Mouse (Mus musculus) E14TG2a.4 (cell line): Measurements from ENCODE around the gene Ccdc117.

Experiments
- CTCF ChIP-seq: conservative IDR thresholded peaks from 2 replicates; pipeline ENCODE4 v1.5.1; 2014; ENCODE audit warnings: low read length
- NANOG ChIP-seq: IDR thresholded peaks from 2 replicates; pipeline ENCODE4 v1.6.1; 2014; ENCODE audit warnings: borderline replicate concordance, low read length, mixed read lengths

DNA sequence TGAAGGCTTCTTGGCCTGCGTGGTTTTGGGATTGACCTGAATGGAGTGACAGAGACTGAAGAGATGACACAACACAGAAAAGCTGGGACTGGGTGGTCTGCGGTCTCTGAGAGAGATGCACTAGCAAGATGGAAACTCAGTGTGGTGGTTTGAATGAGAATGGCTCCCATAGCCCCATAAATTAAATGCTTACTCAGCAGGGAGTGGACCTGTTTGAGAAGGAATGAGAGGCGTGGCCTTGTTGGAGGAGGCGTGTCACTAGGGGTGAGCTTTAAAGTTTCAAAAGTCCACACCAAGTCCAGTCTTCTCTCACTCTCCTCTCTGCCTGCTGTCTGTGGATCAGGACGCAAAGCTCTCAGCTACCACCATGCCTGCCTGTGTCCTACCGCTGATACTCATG lies 25.7 kb upstream of the Ccdc117 start:
- TF ChIP-seq CTCF (no peak), NANOG (no peak)
